In the genomic region with DNA sequence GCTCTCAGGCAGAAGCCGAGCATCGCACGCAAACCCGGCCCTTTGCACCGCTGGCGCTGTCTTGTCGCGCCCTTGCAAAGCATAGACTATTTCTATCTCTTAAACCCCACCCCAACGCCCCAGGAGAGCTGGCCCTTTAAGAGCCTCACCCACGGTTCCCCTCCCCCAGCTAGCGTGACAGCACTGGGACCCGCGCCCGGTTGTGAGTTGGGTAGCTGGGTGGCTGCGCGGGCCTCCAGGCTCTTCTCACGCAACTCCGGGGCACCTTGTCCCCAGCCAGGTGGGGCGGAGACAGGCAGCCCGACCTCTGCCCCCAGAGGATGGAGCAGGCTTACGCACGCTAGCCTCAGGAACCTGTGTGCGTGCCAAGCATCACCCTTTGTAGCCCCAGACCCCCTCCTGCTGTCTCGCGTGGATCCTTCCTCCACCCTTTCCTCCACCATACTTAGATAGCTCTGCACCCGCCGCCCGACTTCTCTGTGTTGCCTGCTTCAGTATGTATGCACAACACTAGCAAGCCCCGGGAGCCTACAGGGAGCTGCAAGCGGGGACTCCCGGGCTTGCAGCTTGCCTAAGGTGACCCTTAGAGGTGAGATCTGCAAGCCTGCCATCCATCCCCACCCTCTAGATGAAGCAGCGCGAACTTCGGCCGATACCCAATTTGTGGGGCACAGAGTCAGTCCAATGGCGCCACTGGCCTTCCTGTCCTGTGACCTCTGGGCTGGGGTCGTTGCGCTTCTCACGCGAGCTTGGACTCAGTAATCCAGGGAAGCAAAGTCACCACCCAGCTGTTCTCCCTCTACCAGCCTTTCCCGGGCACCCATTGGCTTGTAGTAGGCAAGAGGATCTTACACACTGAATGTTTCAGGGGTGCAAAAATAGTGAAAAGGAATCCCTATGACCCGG, we compare ENCODE assay signal across 8 mouse cellular contexts. TPM values are rescaled to one million over a fixed set of nuclear protein-coding genes. Genes with fewer than 3 reads are reported as not detected.
DNase-seq lines count a peak whose midpoint lies in the region; ATAC-seq and TF ChIP-seq lines count a peak whose summit lies in the region.

No protein-coding gene starts in this region.

- H3K27me3 ChIP-seq in liver, postnatal 0 days (ENCODE audit: insufficient read depth, low read length): peaks cover 16% of the 10 kb centered on the region

- peak; percentile 80 for ATAC-seq in frontal cortex, adult (ENCODE audit: low TSS enrichment)
- ATAC-seq in liver, postnatal 0 days: peak; percentile 71
- no peak for ATAC-seq in inflammation-experienced regulatory T-cells, adult 6 months

- DNase-seq in ES-E14 (ENCODE audit: low read depth, low spot score): peak; percentile 35
- peak; percentile 70 to 79 for DNase-seq in cerebellum, adult 18-20 months
- DNase-seq in heart, postnatal 4 days: peak; percentile 41
- peak; percentile 69 to 74 for DNase-seq in layer of hippocampus, adult 2 months (ENCODE audit: low spot score in 2 of 2)
- peak; percentile 56 for DNase-seq in liver, postnatal 0 days

- peak; percentile 7; the same call in 1 of the 2 replicates for TF ChIP-seq EP300 in liver, postnatal 0 days (IDR thresholded peaks at IDR 0.05; ENCODE audit: low read depth)

- peaks cover 0 to 8% of the 10 kb centered on the region in 2 experiments; a peak in 2 of 4 replicates for H3K4me1 ChIP-seq in ES-E14 (ENCODE audit: control insufficient read depth in 2 of 2, insufficient read depth in 2 of 2, low read length in 2 of 2, poor library complexity in 1 of 2)
- peaks cover 2% of the 10 kb centered on the region; the same call in 1 of the 2 replicates for H3K4me1 ChIP-seq in liver, postnatal 0 days (ENCODE audit: insufficient read depth)
- H3K4me1 ChIP-seq in olfactory bulb, adult 2 months (ENCODE audit: control insufficient read depth, insufficient read depth, low read length): peaks cover 11% of the 10 kb centered on the region

- no peaks in the 10 kb centered on the region for H3K9me3 ChIP-seq in ES-E14 (ENCODE audit: control insufficient read depth, insufficient read depth, low read depth, low read length)
- H3K9me3 ChIP-seq in liver, postnatal 0 days (ENCODE audit: low read length): no peaks in the 10 kb centered on the region

- no peaks in the 10 kb centered on the region for H3K36me3 ChIP-seq in ES-E14 (ENCODE audit: control insufficient read depth, insufficient read depth, low read length, poor library complexity, severe bottlenecking)
- H3K36me3 ChIP-seq in liver, postnatal 0 days (replicated peaks; ENCODE audit: insufficient read depth, low read length): no peaks in the 10 kb centered on the region

- 3% methylated on average over 41 of the region's 42 CpGs for WGBS in liver, postnatal 0 days (ENCODE audit: insufficient replicate concordance)
- 2% methylated on average over 42 of the region's 42 CpGs for WGBS in olfactory bulb, adult 2 months

- H3K4me2 ChIP-seq in liver, postnatal 0 days (ENCODE audit: low read depth, low read length): peak overlapping the region; percentile 65

- H3K27ac ChIP-seq in ES-E14 (ENCODE audit: insufficient read depth, low read depth, low read length, poor library complexity, severe bottlenecking): no peak overlapping the region
- H3K27ac ChIP-seq in layer of hippocampus, adult 2 months: peak overlapping the region; percentile 71
- H3K27ac ChIP-seq in liver, postnatal 0 days (ENCODE audit: low read depth): no peak overlapping the region
- no peak overlapping the region for H3K27ac ChIP-seq in olfactory bulb, adult 2 months (ENCODE audit: insufficient read depth, low read depth, low read length)

- TF ChIP-seq POLR2A in olfactory bulb, adult 2 months (IDR thresholded peaks at IDR 0.05; ENCODE audit: insufficient read depth, low read depth, low read length): no peak

- H3K4me3 ChIP-seq in ES-E14 (ENCODE audit: insufficient read depth in 1 of 2, low read depth in 1 of 2, low read length in 2 of 2, poor library complexity in 1 of 2, severe bottlenecking in 1 of 2): peak overlapping the region; percentile 59 to 61
- peak overlapping the region; percentile 70 for H3K4me3 ChIP-seq in layer of hippocampus, adult 2 months
- peak overlapping the region; percentile 14; the same call in 1 of the 2 replicates for H3K4me3 ChIP-seq in liver, postnatal 0 days (ENCODE audit: low read depth, low read length)
- H3K4me3 ChIP-seq in olfactory bulb, adult 2 months (ENCODE audit: insufficient read depth, low read depth, low read length): peak overlapping the region; percentile 52

- 0 out of 2 replicates have a peak, but pooled peaks have one; percentile 11 for TF ChIP-seq CTCF in layer of hippocampus, adult 2 months (conservative IDR thresholded peaks at IDR 0.05)
- TF ChIP-seq CTCF in liver, postnatal 0 days (IDR thresholded peaks at IDR 0.05; ENCODE audit: low read depth): no peak
- TF ChIP-seq CTCF in olfactory bulb, adult 2 months (IDR thresholded peaks at IDR 0.05; ENCODE audit: insufficient read depth, low read depth, low read length): no peak

- H3K9ac ChIP-seq in ES-E14 (ENCODE audit: insufficient read depth, low read depth, low read length, poor library complexity, severe bottlenecking): peak overlapping the region; percentile 35; the same call in 1 of the 2 replicates
- 0 out of 2 replicates have a peak overlapping the region, but pooled peaks have one; percentile 6 for H3K9ac ChIP-seq in liver, postnatal 0 days (replicated peaks)

- in situ Hi-C loops in ES-E14 (cut with MboI; ENCODE audit: low sequenced_read_pairs in 2 of 2, unreplicated experiment in 2 of 2): no loop called here

TF ChIP-seq in ES-E14, 5 proteins besides CTCF, POLR2A, EP300 and RAD21:
- TF ChIP-seq ZC3H11A (IDR thresholded peaks at IDR 0.05; ENCODE audit: borderline replicate concordance, low read depth, low read length) (no peak), MAFK (IDR thresholded peaks at IDR 0.05; ENCODE audit: insufficient read depth, low read depth, low read length) (no peak), CHD2 (IDR thresholded peaks at IDR 0.05; ENCODE audit: low read depth, low read length) (no peak), ZNF384 (IDR thresholded peaks at IDR 0.05; ENCODE audit: low read depth, low read length) (no peak), HCFC1 (IDR thresholded peaks at IDR 0.05; ENCODE audit: borderline replicate concordance, insufficient read depth, low read length) (no peak)
TF ChIP-seq in ES-E14: peak in this region for 0.

RNA-seq across cellular contexts. Expression of a gene that starts 8.9 kb away (rescaled TPM):
- total RNA-seq in ES-E14 (2012; rRNA removed): 0.74 and 1.0 TPM in 2 replicates
- total RNA-seq in heart, postnatal 4 days (2021): not detected
- under 1 TPM in 1 of 2 experiments, not detected in 1; 0.12 TPM for total RNA-seq in layer of hippocampus, adult 2 months (2021)
- 2.2 and 4.3 TPM in 2 replicates for polyA plus RNA-seq in liver, postnatal 0 days (2015; fragmentation: Nextera tagmentation; extraction: Ambion mirVana)
- not detected in 2 replicates for polyA plus RNA-seq in olfactory bulb, adult 2 months (2012; ENCODE audit: insufficient read depth, insufficient read length, low replicate concordance, missing spikeins)
- polyA plus RNA-seq in inflammation-experienced regulatory T-cells, adult 6 months (2017; shearing (Covaris generic)): under 1 TPM in 2 of 3 experiments, not detected in 1; 0.21 TPM

RNA-seq across cellular contexts. Expression of a gene that starts 11.7 kb away (rescaled TPM):
- 10.2 TPM in 2 replicates for total RNA-seq in ES-E14 (2012; rRNA removed)
- 10 to 100 TPM in 1 of 2 experiments, 1 to 10 TPM in 1; 8.9 to 10.0 TPM for total RNA-seq in heart, postnatal 4 days (2021)
- total RNA-seq in layer of hippocampus, adult 2 months (2021): 10 to 100 TPM; 13.2 to 14.1 TPM
- polyA plus RNA-seq in liver, postnatal 0 days (2015; fragmentation: Nextera tagmentation; extraction: Ambion mirVana): 9.9 and 13.2 TPM in 2 replicates
- not detected in 2 replicates for polyA plus RNA-seq in olfactory bulb, adult 2 months (2012; ENCODE audit: insufficient read depth, insufficient read length, low replicate concordance, missing spikeins)
- polyA plus RNA-seq in inflammation-experienced regulatory T-cells, adult 6 months (2017; shearing (Covaris generic)): 10 to 100 TPM; 22.7 to 32.1 (median 29.1) TPM

RNA-seq across cellular contexts. Expression of a gene that starts 13.1 kb away (rescaled TPM):
- 0.67 and 0.69 TPM in 2 replicates for total RNA-seq in ES-E14 (2012; rRNA removed)
- not detected for total RNA-seq in heart, postnatal 4 days (2021)
- not detected for total RNA-seq in layer of hippocampus, adult 2 months (2021)
- polyA plus RNA-seq in liver, postnatal 0 days (2015; fragmentation: Nextera tagmentation; extraction: Ambion mirVana): 19.9 and 30.7 TPM in 2 replicates
- polyA plus RNA-seq in olfactory bulb, adult 2 months (2012; ENCODE audit: insufficient read depth, insufficient read length, low replicate concordance, missing spikeins): not detected in 2 replicates
- polyA plus RNA-seq in inflammation-experienced regulatory T-cells, adult 6 months (2017; shearing (Covaris generic)): not detected

RNA-seq across cellular contexts. Expression of a gene that starts 43.2 kb away (rescaled TPM):
- total RNA-seq in ES-E14 (2012; rRNA removed): 27.1 and 32.2 TPM in 2 replicates
- 10 to 100 TPM; 42.1 to 47.0 TPM for total RNA-seq in heart, postnatal 4 days (2021)
- total RNA-seq in layer of hippocampus, adult 2 months (2021): 10 to 100 TPM; 34.7 to 37.5 TPM
- polyA plus RNA-seq in liver, postnatal 0 days (2015; fragmentation: Nextera tagmentation; extraction: Ambion mirVana): 13.6 and 15.5 TPM in 2 replicates
- not detected in 2 replicates for polyA plus RNA-seq in olfactory bulb, adult 2 months (2012; ENCODE audit: insufficient read depth, insufficient read length, low replicate concordance, missing spikeins)
- 100 to 1,000 TPM; 113 to 133 (median 122) TPM for polyA plus RNA-seq in inflammation-experienced regulatory T-cells, adult 6 months (2017; shearing (Covaris generic))

Comparison
In these comparisons a context has a peak if more than half of its experiments do, and no peak if none do; other contexts are left out.
1. H3K4me3 ChIP-seq: peak in every context shown above with its lines; median percentile 70 in layer of hippocampus, adult 2 months; 60 in ES-E14; 52 in olfactory bulb, adult 2 months; 14 in liver, postnatal 0 days.